Mouse (Mus musculus): ENCODE results near the gene Zfp90.

GRCm38 (mm10) chr8:106415182-106415971 lies at the start of gene Zfp90:
- peak; percentile 92 for TF ChIP-seq CTCF (IDR thresholded peaks at IDR 0.05; ENCODE audit: low read depth, low read length)
- no peak for TF ChIP-seq POLR2A (IDR thresholded peaks at IDR 0.05; ENCODE audit: extremely low read depth, insufficient read depth, low read length)

Data from liver, adult 2 months (tissue).